Mouse (Mus musculus) adrenal gland, postnatal 25 days (tissue): ENCODE measurements around the gene Ush1c. TPM values are rescaled to one million over a fixed set of nuclear protein-coding genes. Genes with fewer than 3 reads are reported as not detected.
A peak's percentile ranks its signal among the peaks of the same experiment; 100 is the strongest.
"Not testable (repeated sequence)": the region's sequence is repeated elsewhere in the genome, so short reads cannot be mapped to it uniquely, and the experiment has no call there.

Source experiments
- DNase-seq: peaks from one replicate; pipeline ENCODE4 v3.0.0; 2021; ENCODE audit warnings: mixed read lengths
- total RNA-seq: library from RNA; stranded (reverse); gene quantifications from 2 replicates; pipeline ENCODE4 v1.2.3, GENCODE M21; 2021

The Ush1c gene
- total RNA-seq, 1 experiment from 2014 or later, result 2.5 TPM

- no peak for DNase-seq
Measured at GRCm38 (mm10) chr7:46204775-46205174, 33.5 kb downstream of the Ush1c start.

- peak; percentile 39 for DNase-seq
Measured at GRCm38 (mm10) chr7:46204046-46204471, 34.2 kb downstream of the Ush1c start.

GRCm38 (mm10) chr7:46201649-46202048 lies 36.7 kb downstream of the Ush1c start:
- DNase-seq, result no peak

- no peak for DNase-seq
Measured at GRCm38 (mm10) chr7:46200021-46200420, 38.3 kb downstream of the Ush1c start.

- no peak for DNase-seq
Measured at GRCm38 (mm10) chr7:46195356-46195755, 42.9 kb downstream of the Ush1c start.

- no peak for DNase-seq
Measured at GRCm38 (mm10) chr7:46184232-46184631, 54.1 kb downstream of the Ush1c start.

- DNase-seq, result peak; percentile 44
Measured at GRCm38 (mm10) chr7:46181590-46181989, 56.7 kb downstream of the Ush1c start.

GRCm38 (mm10) chr7:46179431-46180275 lies 58.6 kb downstream of the Ush1c start, which contains the start of gene Abcc8:
Gene Abcc8 (minus strand): TSS chr7:46180033.
- DNase-seq, result no peak

GRCm38 (mm10) chr7:46168980-46169379 lies 69.3 kb downstream of the Ush1c start:
- not testable (repeated sequence) for DNase-seq

- DNase-seq, result no peak
Measured at GRCm38 (mm10) chr7:46168402-46168801, 69.9 kb downstream of the Ush1c start.

GRCm38 (mm10) chr7:46167901-46168300 lies 70.4 kb downstream of the Ush1c start:
- DNase-seq, result peak; percentile 18

GRCm38 (mm10) chr7:46165876-46166275 lies 72.4 kb downstream of the Ush1c start:
- peak; percentile 4 for DNase-seq

GRCm38 (mm10) chr7:46162731-46163130 lies 75.6 kb downstream of the Ush1c start:
- no peak for DNase-seq

GRCm38 (mm10) chr7:46162132-46162727 lies 76.1 kb downstream of the Ush1c start:
- peak; percentile 18 for DNase-seq

GRCm38 (mm10) chr7:46161615-46162014 lies 76.7 kb downstream of the Ush1c start:
- no peak for DNase-seq

GRCm38 (mm10) chr7:46157746-46158145 lies 80.6 kb downstream of the Ush1c start:
- DNase-seq, result no peak

- no peak for DNase-seq
Measured at GRCm38 (mm10) chr7:46154498-46155488, 83.5 kb downstream of the Ush1c start.

GRCm38 (mm10) chr7:46152819-46153351 lies 85.4 kb downstream of the Ush1c start:
- DNase-seq, result no peak

GRCm38 (mm10) chr7:46147417-46147816 lies 90.9 kb downstream of the Ush1c start:
- DNase-seq, result no peak

- DNase-seq, result no peak
Measured at GRCm38 (mm10) chr7:46146675-46147308, 91.5 kb downstream of the Ush1c start.
